Mouse (Mus musculus): ENCODE measurements at regions not wholly inside any gene's neighbourhood (a gene's known extent, or its start where the extent isn't known, plus 50 kb on each side); places are given as distances from the start of the nearest gene placed in this dataset.

DNA sequence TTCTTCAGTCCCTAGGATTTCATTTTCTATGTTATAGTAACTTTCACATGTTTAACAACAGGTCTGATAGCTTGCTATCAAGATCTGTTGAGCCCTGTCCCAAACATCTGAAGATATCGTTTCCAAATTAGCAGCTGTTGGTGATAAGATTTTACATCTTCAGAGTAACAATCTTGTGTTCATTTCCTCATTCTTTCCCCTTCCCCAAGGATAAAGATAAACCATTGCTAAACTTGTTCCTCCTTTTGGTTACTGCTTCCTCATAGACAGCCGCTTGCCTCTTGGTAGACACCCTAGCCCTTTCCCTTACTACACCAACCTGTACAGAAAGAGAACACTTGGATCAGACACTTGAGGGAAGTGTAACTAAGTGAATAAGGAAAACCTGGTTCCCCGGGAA lies 58.6 kb downstream of the Kcnrg start:
- DNase-seq (ENCODE audit: low spot score) = no peak

DNA sequence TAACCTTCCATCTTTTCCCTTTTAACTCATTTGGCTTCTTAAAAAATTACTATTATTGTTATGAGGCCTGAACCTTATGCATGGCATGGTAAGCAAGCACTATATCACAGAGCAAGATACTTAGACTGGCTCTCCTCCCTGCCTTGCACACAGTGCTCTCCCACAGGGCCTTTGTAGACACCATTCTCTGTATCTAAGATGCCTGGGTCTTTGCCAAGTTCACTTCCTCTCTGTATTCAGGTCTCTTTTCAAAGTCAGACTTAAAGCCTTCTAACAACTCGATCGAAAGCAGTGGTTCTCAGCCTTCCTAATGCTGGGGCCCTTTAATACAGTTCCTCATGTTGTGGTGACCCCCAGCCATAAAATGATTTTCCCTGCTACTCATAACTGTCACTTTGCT lies 65.9 kb downstream of the Kcnrg start:
- DNase-seq (ENCODE audit: low spot score) = no peak

DNA sequence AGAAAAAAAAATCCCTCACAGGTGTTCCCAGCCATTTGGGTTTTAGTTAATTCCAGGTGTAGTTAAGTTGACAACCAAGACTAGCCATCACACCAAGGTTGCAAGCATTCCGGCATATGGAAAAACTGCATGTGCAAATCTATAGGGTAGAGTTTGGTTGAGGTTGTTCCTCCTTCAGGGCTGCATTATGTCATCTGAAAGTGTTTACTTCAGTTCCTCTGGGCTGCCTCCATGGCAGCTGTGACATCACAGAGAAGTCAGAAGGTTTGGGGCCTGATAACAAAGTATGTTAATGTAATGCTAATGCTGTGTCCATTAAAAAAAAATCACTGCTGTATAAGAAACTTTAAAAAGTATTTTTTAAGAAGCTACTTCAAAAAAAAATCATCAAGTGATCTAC lies 70.8 kb downstream of the Kcnrg start:
- no peak for DNase-seq (ENCODE audit: low spot score)

DNA sequence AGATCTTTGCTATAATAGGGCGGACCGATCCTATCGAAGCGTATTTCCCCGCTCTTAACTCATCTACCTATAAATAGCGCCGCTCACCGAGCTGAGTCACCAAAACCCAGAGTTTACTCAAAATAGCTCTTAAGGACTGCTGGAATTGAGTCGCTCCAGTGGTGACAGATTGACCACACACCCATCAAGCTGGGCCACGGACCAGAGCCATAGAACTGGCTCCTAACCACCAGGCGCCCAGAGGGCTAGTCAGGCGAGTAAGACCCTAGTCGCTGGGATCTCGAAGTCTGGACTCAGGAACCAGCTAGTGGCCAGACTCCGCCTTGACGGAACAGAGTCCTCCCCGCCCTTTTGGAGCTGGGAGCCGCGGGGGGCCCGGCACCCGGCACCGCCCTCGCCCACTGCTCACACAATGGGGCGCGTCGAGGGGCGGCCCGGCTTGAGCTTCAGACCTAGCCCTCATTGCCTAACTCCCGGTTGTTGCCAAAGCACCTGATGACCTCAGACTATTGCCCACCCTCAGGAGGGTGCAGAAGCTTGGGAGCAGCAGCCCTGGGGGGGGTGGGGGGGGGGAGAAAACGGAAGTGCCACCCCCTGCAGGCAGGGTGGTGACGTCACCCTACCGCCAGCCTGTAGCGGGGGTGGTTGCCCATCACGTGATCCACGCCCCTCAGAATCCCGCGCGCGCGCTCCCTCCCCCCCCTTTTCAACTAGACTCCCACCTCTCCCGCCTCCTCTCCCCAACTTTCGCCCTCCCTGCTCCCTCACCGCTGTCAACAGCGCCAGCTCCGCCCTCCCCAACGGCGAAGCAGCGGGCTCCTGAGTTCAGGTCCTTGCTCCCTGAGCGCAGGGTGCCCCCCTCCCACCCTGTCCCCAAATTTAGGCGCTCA lies 73.8 kb downstream of the Kcnrg start:
- peak; percentile 83 for DNase-seq (ENCODE audit: low spot score)

DNA sequence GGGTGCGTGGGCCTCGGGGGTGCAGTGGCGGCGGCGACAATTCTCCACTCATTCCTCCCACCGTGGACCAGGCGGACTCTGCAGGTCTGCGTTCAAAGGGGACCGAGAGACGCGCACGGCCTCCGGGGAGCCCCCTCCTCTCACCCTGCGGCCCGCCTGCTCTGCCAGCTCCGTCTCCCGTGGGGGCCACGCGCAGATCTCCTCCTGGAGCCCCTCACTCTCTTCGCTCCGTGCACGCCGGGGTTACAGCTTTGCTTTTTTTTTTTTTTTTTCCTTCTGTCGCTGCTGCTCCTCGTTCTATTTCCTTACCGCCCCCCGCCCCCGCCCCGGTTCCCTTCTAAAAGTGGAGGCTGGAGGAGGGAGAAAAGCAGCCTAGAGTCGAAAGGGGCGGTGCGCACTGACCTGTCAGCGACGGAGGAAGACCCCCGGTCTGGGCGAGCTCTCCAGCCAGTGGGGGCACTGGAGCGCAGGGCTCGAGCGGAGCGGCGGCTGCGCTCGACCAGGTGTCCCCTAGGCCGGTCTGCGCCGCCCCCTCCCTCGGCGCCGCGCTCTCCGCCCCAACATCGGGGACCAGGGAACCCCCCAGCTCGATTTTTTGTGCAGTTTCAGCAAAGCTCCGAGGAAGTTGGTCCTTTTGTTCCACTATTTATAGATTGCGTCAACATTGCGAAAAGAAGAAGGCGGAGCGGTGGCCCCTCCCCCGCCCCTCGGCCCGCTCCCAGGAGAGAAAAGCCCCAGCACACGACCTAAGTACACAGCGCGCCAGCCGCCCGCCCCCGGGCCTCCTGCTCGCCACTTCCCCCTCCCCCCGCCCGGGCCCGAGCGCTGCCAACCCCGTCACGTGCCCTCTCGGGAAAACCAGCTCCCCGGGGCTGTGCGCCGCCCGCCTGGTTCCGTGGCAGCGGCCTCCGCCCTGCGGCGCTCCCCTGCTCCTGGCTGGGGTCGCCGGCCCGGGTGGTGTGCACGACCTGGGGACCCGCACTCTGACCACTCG lies 74.7 kb downstream of the Kcnrg start:
- DNase-seq (ENCODE audit: low spot score) = peak; percentile 95

DNA sequence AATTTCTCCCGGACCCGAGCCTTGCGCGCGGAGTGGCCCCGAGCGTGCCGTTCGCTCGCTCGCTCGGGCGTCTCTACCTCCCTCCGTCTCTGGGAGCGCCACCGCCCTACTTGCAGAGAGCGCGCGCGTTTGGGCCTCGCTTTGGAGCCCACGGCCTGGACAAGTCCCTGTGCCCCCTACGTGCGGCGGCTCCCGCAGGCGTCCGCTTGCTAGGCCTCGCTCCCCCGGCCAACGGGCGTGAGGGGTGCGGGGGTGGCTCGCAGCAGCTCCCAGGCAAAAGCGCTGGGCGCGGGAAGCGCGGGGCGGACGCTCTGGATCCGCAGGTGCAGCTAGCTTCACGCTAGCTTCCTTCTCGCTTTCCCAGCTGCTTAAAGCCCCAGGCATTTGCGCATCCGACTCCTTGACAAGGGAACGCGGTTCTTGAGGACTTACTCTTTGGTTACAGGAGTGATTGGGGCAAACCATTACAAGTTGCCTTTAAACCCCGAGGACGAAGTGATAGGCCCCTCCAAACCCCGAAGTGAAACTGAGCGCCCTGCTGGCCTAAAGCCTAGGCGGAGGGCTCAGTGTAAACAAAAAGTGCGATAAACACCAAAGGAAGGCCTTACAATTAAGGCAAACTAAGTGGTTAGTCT lies 75.6 kb downstream of the Kcnrg start:
- peak; percentile 74 for DNase-seq (ENCODE audit: low spot score)

DNA sequence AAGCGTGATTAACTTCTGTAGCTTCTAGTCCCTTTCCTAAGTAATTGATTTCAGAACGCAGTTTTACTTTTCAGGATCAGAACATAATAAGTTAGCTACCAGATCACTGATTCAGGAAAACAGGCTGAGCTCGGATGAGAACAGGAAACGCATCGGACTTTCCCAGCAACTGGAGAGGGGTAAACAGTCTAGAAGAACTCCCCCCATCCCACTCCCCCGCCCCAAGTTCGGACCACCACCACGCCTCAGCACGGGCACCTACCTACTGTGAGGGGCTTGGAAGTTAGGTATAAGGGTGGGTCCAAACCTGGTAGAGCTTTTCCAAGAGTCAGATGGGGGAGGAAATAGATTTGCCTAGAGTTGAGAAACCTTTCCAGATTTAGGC lies 76.1 kb downstream of the Kcnrg start:
- DNase-seq (ENCODE audit: low spot score) = no peak

DNA sequence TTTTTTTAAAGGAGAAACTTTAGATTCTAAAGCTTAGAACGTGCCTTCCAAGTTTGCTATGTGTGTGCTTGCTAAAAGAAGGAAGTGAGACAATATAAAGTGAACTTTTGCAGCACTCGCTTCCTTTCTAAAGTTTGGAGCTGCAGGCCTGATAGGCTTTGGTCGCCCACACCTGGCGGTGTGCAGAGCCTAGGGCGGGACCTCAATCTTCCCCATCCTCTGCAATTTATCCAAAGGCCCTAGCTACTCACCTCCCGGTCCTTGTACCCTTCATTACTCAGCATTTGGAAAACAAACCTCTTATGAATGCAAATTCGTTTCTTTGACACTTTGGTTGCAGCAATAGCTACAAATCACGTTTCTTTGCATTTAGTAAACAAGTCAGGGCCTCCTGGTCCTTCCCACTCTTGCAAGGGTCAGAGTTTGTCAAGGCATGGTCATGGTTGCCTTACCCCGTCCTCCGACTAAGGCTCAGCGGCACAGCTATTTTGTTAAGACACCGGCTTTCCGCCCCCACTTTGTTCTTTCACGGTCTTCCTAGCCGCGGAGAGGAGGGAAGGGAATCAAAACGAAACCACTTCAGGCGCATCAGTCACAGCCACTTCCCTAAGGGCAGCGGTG lies 76.6 kb downstream of the Kcnrg start:
- no peak for DNase-seq (ENCODE audit: low spot score)

DNA sequence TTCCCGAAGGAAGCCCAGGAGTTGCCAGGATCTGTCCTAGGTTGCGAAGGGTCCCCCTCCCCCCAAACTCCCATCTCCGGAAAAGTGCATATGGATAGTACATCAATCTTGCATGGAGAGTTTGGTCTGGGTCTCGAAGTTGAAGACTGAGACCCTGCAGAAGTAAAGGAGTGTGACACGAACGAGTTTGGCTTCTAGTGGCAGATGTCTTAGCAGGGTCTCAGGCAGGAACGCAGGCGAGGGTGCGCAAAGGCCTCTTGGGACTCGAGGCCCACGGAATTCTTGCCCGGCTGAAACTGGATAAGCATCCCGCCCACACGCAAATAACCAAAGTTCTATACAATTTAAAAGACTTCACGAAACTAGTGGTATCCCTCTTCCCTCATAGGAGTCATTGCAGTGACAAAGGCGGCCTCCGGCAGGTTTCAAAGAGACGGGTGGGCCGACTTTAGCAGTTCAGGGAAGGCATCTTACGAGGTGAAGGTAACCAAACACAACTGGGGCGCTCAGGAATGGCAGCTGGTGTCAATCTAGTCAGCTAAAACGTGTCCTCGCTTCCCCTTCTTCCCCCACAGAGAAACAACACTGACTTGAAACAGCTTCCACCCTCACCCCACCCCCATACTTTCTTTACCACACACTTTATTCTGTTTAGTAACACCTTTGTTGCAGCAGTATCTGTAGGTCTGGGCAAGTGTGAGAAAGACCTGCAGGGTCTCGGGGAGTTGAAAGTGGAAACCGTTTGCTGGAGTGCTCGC lies 77.4 kb downstream of the Kcnrg start:
- no peak for DNase-seq (ENCODE audit: low spot score)

DNA sequence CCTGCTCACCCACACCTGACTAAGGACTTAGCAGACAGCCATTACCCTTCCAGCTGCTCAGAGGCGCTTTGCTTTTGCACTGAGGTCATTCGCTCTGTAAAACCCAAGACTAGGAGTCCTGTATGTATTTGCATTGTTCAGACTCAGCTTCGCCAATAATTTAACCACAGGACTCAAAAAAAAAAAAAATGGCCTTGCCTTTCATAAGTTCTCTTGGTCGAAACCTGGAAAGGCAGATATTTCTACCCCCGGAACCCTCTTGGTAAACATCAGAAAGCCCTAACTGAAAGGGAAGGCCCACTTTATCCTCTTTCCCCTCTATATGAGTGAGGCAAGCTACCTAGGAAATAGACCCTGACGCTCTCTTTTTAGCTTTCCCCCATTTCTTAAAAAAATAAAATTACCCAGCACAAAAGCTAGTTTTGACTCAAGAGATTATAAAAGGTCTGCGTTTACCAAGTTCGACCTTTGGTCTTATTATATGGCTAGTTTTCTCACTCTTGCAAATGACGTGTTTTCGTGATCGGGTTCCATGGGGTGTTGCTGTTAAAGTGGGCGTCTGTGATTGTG lies 78.1 kb downstream of the Kcnrg start:
- DNase-seq (ENCODE audit: low spot score) = no peak

DNA sequence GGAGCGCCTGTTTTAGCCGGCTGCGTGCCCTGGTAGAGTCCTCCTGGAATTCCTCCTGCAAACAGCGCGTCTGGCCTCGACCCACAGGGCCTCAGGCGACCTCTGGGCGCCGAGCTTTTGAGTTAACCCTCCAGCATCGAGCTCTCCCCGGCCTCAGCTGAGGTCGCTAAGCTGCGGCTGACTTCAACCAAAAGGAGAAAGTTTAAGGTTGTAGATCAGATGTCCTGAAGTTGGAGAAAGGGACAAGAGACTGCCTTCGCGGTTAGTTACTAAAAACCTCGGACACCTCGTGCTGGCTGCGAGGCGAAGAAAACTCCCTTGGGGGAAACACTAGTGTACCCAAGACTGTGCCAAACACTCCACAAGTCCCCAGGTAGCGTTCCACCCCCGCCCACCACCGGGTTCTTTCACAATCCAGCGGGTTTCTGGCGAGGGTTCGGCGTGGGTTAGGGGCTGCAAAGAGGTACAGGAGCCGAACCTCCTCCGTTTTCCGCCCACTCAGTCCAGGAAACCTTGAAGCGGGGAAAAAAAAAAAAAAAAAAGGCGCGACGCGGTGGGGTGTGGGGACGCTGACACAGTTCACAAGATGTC lies 78.9 kb downstream of the Kcnrg start:
- DNase-seq (ENCODE audit: low spot score) = no peak

DNA sequence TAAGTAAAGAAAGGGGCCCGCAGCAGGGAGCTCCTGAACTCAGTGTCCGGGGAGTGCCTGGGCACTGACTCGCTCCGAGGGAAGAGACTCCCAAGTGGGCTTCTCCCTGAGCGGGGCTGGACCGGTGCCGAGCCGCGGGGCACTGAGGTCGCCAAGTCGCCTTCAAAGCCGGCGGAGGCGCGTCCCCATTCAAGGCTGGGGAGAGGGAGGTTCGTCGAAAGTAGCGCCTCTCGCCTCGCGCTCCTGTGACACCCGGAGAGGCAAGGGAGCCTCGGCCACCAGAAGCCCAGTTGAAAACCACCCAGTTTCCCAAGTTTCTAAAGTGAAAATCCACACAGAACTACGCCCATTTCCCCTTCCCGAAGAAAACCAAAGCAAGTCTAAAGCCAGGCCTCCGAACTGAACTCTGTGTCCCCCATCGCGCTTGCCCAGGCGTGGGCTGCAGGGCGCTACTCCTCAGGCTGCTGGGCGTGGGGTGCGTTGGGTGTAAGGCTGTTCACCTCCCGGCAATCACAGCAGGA lies 79.6 kb downstream of the Kcnrg start:
- DNase-seq (ENCODE audit: low spot score) = no peak

DNA sequence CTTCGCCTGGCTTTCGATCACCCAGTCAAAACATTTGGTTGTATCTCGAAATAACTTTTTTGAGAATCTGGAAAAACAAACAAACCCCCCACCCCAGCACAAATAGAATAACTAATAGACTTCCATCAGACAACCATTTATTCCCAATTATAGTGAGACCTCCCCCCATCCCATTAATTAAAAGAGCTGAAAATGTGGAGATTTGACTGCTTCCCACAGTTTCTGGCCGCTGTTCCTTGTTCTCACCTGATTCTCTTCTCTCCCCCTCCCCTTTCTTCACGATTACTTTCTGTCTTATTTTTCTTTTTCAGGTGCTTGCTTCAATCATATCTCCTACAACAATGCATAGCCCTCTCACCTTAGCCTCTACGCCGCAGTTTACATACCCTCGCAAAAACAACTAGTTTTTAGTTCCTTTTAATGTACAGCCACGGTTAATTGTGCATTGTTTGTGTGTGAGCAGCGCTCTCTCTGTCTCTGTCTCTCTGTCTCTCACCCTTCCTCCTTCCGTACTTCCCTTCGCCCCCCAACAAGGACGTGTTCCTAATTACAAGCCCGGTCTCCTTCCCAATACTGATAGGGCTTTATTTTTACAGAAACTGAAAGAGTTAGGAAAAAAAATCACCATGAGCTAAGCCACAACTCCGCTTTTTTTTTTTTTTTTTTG lies 80.2 kb downstream of the Kcnrg start:
- no peak for DNase-seq (ENCODE audit: low spot score)

DNA sequence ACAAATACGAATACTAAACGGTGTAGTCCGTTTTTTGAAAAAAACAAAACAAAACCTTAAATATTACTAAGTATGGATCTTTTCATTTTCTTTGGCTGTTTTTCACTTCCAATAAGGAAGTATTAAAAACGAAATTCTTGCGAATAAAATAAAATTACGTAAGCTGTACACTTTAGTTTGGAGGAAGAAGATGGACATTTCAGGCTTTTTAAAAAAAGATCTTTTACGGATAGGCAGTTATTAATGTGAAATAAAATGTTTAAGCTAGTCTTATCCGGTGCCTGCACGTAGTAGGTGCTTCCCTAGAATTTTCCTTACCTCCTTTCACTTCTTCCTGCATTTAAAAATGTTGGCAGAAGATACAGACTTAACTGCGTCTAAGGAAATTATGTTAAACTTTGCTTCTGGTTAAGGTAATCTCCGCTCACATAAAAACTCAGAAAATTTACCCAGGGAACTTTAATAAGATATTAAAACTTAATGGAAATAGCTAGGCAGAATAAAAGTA lies 80.8 kb downstream of the Kcnrg start:
- no peak for DNase-seq (ENCODE audit: low spot score)

DNA sequence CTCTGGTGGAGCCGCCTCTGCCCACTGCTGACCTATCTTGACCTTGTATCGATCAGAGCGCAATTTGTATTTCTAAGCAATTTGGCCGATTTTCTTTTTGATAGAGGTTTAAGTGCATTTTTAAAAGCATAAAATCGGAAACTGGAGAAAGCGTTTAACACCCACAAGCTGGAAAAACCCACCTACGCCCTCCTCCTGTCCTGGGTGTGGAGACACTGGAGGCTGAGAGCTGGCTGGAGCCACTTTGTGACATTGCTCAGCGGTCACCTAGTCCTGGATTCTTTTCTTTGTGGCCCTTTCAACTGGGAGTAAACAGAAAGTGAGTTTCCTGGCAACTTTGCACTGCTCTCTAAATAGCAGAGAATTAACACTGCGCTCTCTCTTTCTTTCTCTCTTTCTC lies 81.4 kb downstream of the Kcnrg start:
- no peak for DNase-seq (ENCODE audit: low spot score)

DNA sequence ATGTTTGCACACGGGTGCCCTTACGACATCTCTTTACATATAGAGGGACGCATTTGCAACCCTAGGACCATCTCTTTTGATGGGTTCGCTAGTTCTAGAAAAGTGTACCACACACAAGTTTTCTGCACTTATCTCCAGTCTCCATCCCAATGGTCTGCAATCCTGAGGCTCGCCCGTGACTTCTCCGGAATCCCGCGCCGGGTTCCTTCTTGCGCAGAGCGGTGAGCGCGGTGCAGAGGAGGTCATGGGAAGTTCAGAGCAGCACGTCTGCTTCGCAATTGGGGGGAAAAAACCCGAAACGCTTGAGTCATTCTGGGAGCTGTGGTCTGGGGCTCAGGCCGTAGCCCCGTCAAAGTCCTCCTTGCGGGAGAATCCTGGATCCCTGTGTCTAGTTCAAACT lies 82.0 kb downstream of the Kcnrg start:
- no peak for DNase-seq (ENCODE audit: low spot score)

DNA sequence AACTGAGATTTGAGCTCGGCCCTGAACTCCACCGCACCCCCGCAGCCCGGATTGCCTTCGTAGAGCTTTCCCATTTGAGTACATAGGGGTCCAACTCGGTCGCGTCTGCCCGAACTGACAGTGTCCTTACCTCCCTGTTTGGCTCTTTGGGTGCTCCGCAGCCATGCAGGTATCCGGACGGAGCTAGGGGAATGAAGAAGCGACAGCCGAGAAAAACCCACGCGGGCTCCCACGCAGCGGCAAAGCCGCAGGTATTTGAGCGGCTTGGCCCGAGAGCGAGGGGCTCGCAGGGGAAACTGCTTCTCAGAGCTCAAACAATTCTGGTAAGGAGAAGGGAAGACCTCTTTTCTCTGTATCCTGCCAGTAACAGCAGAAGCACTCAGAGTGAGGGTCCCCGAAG lies 82.5 kb downstream of the Kcnrg start:
- DNase-seq (ENCODE audit: low spot score) = no peak

DNA sequence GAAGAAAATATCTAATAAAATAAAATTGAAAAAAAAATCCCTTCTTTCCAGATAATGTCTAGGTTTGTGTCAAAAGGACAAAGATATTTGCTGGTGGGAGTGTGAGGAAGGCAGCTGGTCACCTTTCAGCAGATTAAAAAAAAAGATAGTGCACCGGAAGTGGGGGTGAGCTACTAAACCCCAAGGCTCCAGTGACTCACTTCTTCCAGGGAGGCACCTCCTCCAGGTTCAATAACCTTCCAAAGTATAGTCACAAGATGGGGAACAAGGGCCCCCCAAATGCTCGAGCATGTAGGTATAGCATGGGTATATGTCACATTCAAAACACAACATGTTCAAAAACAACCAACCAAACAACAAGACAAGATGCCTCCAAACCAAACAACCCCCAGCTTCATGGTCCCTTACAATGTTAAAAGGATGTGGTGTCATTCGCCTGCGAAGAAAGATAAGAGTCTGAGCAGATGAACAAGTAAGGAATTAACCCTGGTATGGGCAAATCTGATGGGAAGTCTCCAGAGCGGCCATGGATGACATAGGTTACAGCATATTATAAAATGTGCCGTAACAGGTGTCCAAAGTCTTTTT lies 84.6 kb downstream of the Kcnrg start:
- DNase-seq (ENCODE audit: low spot score) = no peak

DNA sequence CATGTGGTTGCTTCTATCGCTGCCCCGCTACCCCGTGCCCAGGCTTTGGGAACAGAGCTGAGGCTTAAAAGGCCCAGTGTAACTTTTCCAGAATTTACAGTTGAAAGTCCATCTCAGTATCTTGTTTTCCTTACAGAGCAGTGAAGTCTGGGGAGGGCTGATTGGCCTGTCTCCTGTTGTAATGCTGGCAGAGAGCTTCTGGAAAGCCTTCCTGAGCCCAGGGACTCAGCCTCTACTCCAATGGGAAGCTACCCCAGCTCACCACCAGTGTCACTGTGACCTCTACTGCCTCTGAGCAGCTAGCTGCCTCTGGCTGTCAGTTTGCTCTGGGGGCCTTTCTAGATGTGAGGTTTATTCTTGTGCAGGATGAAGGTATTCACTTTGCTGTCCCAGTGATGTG lies 87.5 kb downstream of the Kcnrg start:
- peak; percentile 71 for DNase-seq (ENCODE audit: low spot score)
